Mouse (Mus musculus): ENCODE results near the gene Tchh.

DNA sequence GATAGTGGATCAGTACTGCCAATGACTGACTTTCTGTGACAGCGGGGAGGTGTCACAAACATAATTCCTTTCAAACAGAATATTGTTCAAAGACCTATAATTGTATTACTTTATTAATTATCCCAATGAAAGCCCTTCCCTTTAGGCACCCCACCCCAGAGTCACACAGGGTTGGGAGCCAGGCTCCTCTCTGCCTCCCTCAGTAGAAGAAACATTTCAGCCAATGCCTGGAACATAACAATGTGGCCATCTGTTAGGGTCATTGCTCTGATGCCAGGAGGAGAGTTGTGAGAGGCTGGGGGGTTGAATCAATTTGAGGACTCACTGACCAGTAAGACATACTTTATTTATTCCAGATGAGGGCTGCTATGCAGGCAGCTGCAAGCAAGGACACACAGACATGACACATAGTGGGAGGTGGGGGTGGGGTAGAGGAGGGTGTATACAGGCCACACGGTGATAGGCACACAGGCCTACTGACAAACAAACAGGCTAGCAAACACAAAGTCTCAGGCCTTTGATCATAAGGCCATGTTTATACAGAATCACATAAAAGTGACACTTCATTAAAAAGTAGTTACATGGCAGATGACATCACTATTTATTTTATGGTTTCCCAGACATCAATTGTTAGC lies 40.0 kb downstream of the Tchh start:
- TF ChIP-seq POLR2A (IDR thresholded peaks at IDR 0.05; ENCODE audit: extremely low read depth, insufficient read depth, low read length) (no peak), CTCF (IDR thresholded peaks at IDR 0.05; ENCODE audit: extremely low read depth, insufficient read depth, low read length) (no peak)
